Mouse (Mus musculus): ENCODE data around the gene Timp3.

The Timp3 gene

GRCm38 (mm10) chr10:86297307-86297706, 2.9 kb upstream of the Timp3 start:
- no peak for DNase-seq (ENCODE audit: low read depth, low spot score)

GRCm38 (mm10) chr10:86298326-86298725, 1.8 kb upstream of the Timp3 start:
- no peak for DNase-seq (ENCODE audit: low read depth, low spot score)

DNA sequence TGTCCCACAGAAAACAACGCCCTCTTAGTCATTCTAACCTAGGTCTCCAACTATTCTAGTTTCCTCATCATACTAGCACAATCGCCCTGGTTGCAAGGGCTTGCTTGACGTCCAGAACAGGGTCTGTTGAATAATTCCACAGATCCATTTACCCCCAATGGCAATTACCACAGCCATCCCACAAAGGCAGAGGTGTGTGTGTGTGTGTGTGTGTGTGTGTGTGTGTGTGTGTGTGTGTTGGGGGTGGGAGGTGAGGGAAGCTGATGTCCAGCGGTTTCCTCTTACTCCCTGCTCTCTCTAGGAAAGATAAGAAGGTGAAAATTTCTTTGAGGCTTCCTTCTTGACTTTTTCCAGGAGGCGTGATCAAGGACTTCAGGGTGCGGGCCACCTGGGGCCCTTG, 377 bp upstream of the Timp3 start:
- no peak for DNase-seq (ENCODE audit: low read depth, low spot score)

DNA sequence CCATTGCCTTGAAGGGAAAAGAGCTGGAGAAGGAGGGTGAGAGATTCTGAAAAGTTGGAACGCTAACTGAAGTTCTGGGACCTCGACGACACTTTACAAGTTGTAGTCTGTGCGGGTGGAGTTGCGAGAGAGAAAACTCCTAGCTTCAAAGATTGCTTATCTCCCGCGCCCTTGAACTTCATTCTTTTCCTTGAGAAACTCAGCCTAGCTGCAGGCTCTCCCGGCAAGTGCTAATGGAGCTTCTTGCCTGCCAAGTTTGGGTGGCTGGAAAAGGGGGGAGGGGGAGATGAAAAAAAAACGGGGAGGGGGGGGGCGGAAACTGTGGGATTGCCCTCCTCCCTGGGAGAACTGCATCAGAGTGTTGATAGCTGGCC, 932 bp downstream of the Timp3 start:
- no peak for DNase-seq (ENCODE audit: low read depth, low spot score)

GRCm38 (mm10) chr10:86301593-86302317, 1.6 kb downstream of the Timp3 start:
- DNase-seq (ENCODE audit: low read depth, low spot score), result no peak

GRCm38 (mm10) chr10:86302318-86302648, 2.1 kb downstream of the Timp3 start:
- no peak for DNase-seq (ENCODE audit: low read depth, low spot score)

GRCm38 (mm10) chr10:86302761-86303494, 2.8 kb downstream of the Timp3 start:
- DNase-seq (ENCODE audit: low read depth, low spot score), result peak; percentile 7

- no peak for DNase-seq (ENCODE audit: low read depth, low spot score)
These were observed 3.3 kb downstream of the Timp3 start for GRCm38 (mm10) chr10:86303495-86303876.

- DNase-seq (ENCODE audit: low read depth, low spot score), result no peak
These were observed 4.4 kb downstream of the Timp3 start for GRCm38 (mm10) chr10:86304583-86304982.

GRCm38 (mm10) chr10:86307235-86307634, 7.1 kb downstream of the Timp3 start:
- no peak for DNase-seq (ENCODE audit: low read depth, low spot score)

- DNase-seq (ENCODE audit: low read depth, low spot score), result no peak
These were observed 10.4 kb downstream of the Timp3 start for GRCm38 (mm10) chr10:86310527-86310926.

- no peak for DNase-seq (ENCODE audit: low read depth, low spot score)
These were observed 12.8 kb downstream of the Timp3 start for GRCm38 (mm10) chr10:86312976-86313375.

- DNase-seq (ENCODE audit: low read depth, low spot score), result no peak
These were observed 13.3 kb downstream of the Timp3 start for GRCm38 (mm10) chr10:86313448-86313847.

DNA sequence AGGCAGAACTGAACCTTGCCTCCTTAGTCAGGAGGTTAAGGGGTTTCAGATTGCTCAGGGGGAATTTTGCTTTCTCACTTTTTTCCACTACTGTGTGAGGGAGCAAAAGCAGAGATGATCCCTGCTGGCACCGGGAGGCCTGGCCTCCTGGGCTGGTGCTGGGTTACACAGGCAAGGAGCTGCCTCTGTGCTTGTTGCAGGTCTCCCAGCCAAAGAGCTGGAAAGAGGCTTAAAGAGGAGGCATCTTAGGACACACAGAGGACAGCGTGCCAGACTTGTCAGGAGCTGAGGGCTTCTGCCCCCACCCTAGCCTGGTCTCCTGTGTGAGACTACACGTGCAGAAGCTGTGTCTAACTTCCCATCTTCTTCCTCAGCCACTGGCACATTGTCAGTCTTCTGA, 15.3 kb downstream of the Timp3 start:
- DNase-seq (ENCODE audit: low read depth, low spot score), result no peak

DNA sequence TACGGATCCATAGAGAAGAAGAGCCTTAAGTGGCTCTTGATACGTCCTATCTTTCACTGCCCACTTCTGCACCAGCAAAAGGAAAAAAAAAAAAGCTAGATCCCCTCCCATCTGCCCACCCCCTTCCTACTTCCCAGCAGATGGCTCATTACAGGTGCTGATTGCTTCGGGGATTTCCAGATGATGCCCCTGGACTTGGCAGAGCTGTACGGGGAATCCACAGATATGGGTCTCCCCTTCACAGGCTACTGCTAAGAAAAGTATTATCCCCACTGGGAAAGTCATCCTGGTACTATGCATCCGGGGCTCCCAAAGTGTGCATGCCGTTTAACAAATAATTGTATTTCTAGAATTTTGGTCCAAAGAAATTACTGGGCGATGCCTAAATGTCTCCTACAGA, 17.5 kb downstream of the Timp3 start:
- DNase-seq (ENCODE audit: low read depth, low spot score), result no peak

DNA sequence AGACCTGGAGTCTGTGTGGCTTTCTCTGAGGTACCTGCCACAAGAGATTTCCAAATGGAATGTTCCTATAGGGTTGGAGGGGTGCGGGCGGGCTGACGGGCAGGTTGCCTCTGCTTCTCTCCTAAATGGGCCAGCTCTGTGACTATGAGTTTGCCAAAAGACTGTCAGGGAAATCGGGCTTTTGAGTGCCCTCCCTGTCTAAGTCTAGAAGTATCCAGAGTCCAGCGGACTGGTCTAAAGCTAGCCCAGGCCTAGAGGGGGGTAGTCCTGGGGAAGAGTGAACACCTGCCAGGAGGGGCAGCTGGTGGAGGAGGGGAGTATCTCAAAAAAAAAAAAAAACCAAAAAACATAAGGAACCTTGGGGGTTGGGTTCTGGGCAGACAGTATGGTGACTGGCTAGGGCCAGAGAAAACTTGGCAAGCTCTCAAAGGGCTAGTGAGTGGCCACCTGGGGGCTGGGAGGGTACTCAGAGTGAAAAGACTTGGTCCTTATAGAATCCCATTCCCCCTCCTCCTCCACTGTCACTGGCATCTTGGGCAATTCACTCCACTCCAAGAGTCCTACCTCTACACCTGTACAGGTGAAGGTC, 18.5 kb downstream of the Timp3 start:
- DNase-seq (ENCODE audit: low read depth, low spot score), result no peak

DNA sequence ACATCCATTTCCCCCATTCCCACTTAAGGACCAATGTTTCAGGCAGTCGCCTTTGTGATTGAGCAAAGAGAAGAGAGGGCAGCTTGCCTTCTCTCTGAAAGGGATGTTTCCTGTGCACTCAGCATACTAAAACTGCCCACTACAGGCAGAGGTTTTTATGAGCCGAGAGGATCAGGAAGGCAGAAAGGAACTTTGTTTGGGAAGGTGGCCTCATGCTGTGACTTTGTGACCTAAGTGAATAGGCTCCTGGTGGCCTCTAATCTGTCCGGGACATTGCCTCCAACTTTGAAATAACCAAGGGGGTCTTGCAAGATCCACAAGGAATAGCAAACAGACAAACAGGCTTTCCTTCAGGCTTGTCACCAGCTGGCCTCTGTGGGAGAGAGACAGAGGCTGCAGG, 19.4 kb downstream of the Timp3 start:
- no peak for DNase-seq (ENCODE audit: low read depth, low spot score)

DNA sequence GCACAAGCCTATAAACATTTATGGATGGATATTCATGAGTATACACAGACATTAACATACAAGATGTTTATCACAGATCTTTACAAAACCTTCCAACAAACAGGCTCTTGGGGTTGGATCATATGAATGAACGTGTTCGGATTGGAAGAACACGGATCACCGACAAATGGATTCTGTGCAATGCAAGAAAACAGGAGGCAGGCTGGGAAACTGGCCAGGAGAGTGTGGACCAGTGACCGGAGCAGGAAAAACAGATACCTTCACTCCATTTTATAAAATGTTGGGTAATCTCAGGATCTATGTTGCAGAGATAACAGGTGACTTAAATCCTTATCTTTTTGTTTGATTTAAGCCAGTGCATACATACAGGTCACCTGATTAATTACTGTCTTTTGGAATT, 20.0 kb downstream of the Timp3 start:
- no peak for DNase-seq (ENCODE audit: low read depth, low spot score)

DNA sequence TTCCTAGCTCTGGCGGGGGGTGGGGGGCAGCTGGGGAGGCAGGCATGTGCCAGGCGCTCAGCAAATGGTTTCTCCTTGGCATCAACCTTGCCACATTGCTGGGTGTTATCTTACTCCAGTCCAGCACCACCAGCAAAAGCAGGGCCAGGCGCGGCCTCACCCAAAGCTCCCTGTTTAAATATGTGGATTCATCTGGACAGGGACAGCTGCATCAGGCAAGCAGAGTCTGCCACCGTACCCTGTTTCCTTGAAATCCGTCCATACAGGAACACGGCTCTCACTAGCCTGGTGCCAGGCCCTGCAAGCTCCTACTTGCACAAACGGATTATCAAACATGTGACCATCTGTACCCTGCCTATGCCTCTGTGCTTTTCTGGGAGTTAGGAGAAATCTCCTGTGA, 21.0 kb downstream of the Timp3 start:
- DNase-seq (ENCODE audit: low read depth, low spot score), result no peak

- DNase-seq (ENCODE audit: low read depth, low spot score), result no peak
These were observed 21.8 kb downstream of the Timp3 start for GRCm38 (mm10) chr10:86322006-86322405.

DNA sequence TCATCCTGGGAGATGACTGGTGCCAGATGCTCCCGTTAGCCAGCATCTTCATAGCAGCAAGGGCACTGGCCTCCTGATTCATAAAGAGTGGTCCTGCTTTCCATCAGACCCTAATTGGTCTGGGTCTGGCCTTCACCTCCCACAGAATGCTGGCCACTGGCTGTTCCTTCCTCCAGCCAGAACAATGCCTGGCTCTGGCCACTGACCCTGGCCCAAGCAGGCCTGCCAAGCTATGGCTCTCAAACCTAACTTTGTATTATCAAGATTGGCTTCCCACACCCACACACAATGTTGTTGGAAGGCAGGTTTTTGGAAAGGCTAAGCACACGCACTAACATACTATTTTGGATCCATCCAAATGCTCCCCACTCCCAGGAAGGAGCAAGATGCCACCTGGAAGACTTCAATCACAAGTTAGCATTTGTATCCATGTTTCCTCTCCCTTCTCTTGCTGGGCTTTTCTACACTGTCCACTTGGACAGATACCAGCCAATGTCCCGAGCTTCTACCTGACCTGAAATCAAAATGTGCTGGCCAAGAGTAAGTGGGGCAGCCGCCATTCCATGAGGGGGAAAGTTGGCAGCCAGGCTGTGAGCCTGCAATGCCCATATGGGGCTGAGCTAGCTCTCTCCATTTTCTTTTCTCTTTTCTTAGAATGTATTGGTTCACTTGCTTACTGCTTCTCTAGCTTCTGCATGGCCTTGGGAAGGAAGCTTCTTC, 23.3 kb downstream of the Timp3 start:
- DNase-seq (ENCODE audit: low read depth, low spot score), result no peak

GRCm38 (mm10) chr10:86325272-86325671, 25.1 kb downstream of the Timp3 start:
- no peak for DNase-seq (ENCODE audit: low read depth, low spot score)

GRCm38 (mm10) chr10:86328143-86328542, 28.0 kb downstream of the Timp3 start:
- no peak for DNase-seq (ENCODE audit: low read depth, low spot score)

All from CD4-positive, CD25-positive, alpha-beta regulatory T cell, adult 2 months (primary cell).